Mouse (Mus musculus) olfactory bulb, adult 2 months (tissue): Measurements from ENCODE around the gene Ankrd17.

Experiments used
- CTCF ChIP-seq: fragments of 200-500 bp; IDR thresholded peaks from 2 replicates; pipeline ENCODE4 v1.5.1; 2012; ENCODE audit warnings: low read depth, mild to moderate bottlenecking, low read length, moderate library complexity; ENCODE audit not compliant: insufficient read depth
- POLR2A ChIP-seq: fragments of 200-500 bp; IDR thresholded peaks from 2 replicates; pipeline ENCODE4 v1.6.1; 2012; ENCODE audit warnings: mild to moderate bottlenecking, low read depth, low read length, moderate library complexity; ENCODE audit not compliant: insufficient read depth

GRCm38 (mm10) chr5:90182782-90183181 is 183.6 kb downstream of the Ankrd17 start:
- no peak for TF ChIP-seq CTCF
- TF ChIP-seq POLR2A = no peak
